Mouse (Mus musculus) adipose tissue, adult 10 weeks (tissue): ENCODE data around the gene Lrrc45. TPM values are rescaled to one million over a fixed set of nuclear protein-coding genes. Genes with fewer than 3 reads are reported as not detected.

Experiments
- polyA plus RNA-seq: library from polyadenylated mRNA; stranded (reverse); fragments of 350-450 nt; fragmentation: Illumina TruSeq; extraction: RNeasy Lipid Tissue Mini Kit (QIAGEN cat#74804); gene quantifications from one replicate; pipeline ENCODE4 v1.2.3, GENCODE M21; 2014; ENCODE audit warnings: low read depth, low replicate concordance

Gene Lrrc45
- 40.3 TPM for polyA plus RNA-seq

DNA sequence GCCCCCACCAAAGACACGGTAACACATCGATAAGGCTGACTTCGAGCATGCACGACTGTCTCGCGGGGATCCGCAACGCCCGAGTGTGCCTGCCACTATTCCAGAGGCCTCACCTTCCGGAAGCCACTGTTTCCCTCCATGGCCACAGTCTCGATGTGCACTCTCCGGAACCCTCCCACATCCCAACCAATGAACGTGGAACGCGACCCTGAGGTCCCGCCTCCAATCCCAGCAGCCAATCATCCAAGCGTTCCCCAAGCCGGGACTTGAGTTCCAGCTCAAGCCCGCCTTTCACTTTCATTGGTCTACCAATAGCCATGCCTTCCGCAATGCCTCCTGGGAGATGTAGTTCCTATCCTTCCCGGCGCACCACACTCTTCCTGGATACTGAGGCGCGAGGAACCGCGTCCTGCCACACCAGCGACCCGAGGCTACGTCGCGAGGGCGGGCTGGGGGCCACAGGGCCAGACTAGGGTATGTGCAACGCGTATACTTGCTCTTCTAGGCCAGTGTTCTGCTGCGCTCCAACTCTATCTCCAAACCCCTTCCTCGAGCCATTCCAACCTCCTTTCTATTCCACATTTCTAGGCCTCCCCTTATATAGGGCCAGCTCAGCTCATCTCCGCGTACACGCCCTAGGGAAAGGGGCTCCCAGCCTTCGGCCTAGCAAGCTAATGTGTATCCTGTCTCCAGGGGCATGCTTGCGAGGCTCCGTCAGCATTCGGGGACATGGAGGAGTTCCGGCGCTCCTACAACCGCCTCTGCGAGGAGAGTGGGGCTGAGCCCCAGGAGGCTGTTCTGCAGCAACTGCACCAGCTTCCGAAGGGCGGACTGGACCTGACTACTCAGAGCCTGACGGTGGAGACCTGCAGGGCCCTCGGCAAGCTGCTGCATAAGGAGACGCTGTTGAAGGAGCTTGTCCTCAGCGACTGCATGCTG is at the start of gene Lrrc45, which contains the start of gene Cenpx:
Gene Lrrc45 (plus strand): TSS at position 346 of the 939 bp plus-strand sequence.
Gene Cenpx (minus strand): TSS at position 159 of the 939 bp plus-strand sequence.

DNA sequence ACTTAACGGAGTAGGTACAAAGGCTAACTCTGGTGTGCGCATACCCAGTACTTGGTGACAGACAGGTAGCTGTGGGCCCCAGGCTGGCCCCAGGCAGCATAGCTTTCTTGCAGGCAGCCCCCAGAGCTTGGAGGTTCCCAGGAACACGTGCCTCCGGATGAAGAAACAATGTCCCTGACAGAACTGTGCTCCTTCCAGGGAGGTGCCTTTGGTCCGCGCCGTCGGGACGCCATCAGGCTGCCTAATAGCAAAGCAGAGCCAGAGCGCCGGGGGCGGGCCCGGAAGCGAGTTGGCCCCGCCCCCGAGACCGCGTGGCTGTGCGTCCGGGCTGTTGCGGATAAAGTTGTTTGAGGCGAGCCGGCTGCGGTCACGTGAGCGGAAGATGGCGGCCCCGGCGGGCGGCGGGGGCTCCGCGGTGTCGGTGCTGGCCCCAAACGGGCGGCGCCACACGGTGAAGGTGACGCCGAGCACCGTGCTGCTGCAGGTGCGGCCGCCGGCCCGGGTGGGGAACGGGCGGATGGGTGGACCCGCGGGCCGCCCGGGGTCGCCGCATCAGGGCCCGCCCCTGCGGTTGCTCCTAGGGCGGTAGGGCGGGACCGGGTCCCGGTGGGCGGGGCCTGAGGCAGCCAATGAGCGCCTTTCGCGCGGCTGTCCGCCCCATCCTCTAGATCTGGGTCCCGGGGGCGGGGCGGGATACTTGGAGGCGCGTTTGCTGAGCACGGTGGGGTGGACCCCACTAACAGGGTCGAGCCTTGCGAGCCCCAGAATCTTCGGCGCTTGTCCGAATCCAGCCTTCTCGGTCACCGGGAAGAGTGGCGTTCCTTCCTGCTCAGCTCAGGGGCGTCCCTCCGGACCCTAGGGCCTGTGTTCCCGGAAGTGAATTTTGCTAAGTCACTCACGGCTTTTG is 40.8 kb upstream of the Lrrc45 start, which contains the start of gene Aspscr1:
Gene Aspscr1 (plus strand): TSS at position 287 of the 907 bp plus-strand sequence.

DNA sequence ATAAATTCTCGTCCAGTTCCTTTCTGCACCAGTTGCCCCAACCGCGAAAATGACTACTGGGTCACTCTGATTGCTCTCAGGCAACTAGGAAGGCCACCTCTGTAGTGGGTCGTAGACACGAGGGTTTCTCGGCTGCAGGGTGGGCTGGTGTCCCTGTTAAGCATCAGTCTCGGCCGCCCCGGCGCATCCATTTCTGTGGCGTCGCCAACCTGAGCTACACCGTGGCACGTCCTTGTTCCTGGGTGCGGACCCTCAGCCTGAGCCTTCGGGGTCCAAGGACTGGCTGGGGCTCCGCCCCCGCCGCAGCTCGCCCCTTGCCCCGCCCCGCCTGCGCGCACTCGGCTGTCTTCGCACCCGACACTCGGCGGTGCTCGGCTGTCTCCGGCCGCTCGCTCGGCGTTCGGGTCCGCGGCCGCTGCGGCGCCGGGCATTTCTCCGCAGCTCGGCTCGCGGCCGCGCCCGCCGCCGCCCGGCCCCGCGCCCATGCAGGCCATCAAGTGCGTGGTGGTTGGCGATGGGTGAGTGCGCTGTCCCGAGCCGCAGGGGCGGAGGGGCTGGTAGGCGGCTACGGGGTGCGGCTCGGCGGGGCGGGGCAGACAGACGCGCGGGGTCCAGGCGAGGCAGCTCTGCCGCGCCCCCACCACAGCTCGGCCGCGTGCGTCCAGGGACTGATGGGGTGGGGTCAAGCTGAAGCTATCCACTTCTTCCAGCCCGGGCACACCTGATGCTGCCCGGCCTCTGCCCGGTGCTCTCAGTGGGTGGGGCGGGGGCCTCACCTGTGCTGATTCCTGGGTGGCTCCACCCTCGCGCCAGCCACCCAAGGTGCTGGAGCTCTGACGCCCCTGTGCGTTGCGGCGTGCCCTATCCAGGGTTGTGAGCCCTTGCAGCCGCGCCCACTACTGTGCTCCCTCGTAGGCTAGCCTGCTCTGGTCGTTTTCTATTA is 7.7 kb downstream of the Lrrc45 start, which contains the start of gene Rac3:
Gene Rac3 (plus strand): TSS at position 347 of the 943 bp plus-strand sequence.

DNA sequence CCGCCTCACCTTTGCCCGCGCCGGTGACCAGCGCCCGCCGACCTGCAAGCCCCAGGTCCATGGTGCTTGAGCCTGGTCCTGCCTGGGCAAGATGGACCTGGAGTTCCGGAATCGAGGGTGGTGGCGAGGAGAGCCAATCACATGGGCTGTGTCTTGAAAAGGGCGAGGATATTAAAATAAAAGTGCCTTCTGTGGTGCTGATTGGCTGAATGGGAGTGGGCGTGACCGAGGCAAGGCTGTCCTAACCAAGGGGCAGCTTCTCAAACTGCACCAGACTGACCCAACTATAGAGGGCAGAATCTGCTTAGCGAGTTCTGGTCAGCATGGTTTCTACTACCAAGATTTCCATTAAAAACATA is 13.4 kb downstream of the Lrrc45 start, which contains the start of gene Dcxr:
Gene Dcxr (minus strand): TSS at position 113 of the 359 bp plus-strand sequence.

DNA sequence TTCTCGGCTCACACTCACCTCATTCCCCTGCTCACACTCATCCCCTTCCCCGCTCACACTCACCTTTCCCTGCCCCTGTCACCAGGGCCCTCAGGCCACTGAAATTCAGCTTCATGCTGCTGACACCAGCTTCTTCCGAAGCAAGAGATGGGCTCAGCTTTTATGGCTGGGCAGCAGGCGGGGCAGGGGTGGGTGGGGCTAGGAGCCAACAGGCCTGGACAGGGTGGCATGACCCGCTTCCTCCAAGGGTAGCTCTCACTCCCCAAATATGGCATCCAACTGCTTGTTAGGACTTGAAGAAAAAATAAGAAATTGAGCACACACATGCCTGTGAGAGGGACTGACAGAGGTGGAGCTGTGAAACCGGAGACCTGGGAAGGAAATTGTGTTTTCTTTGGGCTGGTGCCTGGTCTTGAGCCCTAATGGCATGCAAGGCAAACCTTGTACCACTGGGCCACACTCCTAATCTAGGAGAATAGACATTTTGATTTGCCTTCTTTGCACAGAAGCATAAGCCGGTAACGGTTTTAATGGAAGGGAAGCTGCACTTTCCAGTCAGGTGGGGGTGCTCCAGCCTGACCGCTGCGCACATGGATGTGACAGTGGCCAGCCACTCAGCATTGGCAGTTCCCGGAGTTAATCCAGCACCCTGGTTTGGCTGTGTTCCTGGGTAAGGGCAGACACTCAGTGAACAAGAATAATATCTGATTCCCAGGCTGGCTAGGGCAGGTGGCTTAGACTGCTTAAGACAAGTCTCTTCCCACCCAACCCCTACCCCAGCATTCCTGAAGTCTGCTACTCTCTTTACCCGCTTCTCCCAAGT is 18.3 kb downstream of the Lrrc45 start, which contains the start of gene Cbr2:
Gene Cbr2 (minus strand): TSS at position 257 of the 823 bp plus-strand sequence.

DNA sequence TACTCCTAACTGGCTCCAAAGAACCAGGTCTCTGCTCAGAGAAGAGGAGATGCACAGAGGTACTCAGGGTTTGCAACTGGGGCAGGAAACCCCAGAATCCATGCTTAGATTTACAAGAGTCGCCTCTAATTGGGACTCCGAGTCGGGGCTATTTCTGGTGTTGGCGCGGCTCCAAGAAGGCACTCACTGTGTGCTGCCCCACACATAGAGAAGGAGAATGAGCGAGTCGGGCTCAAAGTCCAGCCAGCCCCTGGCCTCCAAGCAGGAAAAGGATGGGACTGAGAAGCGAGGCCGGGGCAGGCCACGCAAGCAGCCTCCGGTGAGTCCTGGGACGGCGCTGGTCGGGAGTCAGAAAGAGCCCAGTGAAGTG is 48.9 kb downstream of the Lrrc45 start, which contains the start of gene Hmga1b:
Gene Hmga1b (plus strand): TSS at position 123 of the 370 bp plus-strand sequence.

Other genes with a start within 250 kb of the Lrrc45 start
- gene Arl16, start 246.3 kb upstream of the Lrrc45 start, polyA plus RNA-seq, result 23.1 TPM
- gene Mrpl12, start 229.3 kb upstream of the Lrrc45 start, polyA plus RNA-seq, result 58.6 TPM
- 127 TPM for gene Slc25a10, start 222.1 kb upstream of the Lrrc45 start, polyA plus RNA-seq
- 0.86 TPM for gene Gcgr, start 183.2 kb upstream of the Lrrc45 start, polyA plus RNA-seq
- gene Mcrip1, start 164.2 kb upstream of the Lrrc45 start, polyA plus RNA-seq, result 110 TPM
- gene Ppp1r27, start 162.8 kb upstream of the Lrrc45 start, polyA plus RNA-seq, result not detected
- 519 TPM for gene P4hb, start 140.7 kb upstream of the Lrrc45 start, polyA plus RNA-seq
- gene Arhgdia, start 132.3 kb upstream of the Lrrc45 start, polyA plus RNA-seq, result 356 TPM
- gene Alyref, start 115.6 kb upstream of the Lrrc45 start, polyA plus RNA-seq, result 39.4 TPM
- gene Anapc11, start 115.5 kb upstream of the Lrrc45 start, polyA plus RNA-seq, result 47.3 TPM
- not detected for gene Npb, start 105.4 kb upstream of the Lrrc45 start, polyA plus RNA-seq
- gene Pcyt2, start 96.0 kb upstream of the Lrrc45 start, polyA plus RNA-seq, result 83.9 TPM
- 40.4 TPM for gene Sirt7, start 88.7 kb upstream of the Lrrc45 start, polyA plus RNA-seq
- gene Mafg, start 80.3 kb upstream of the Lrrc45 start, polyA plus RNA-seq, result 66.7 TPM
- 4.0 TPM for gene Pycr1, start 70.2 kb upstream of the Lrrc45 start, polyA plus RNA-seq
- gene Myadml2, start 65.8 kb upstream of the Lrrc45 start, polyA plus RNA-seq, result not detected
- gene Notum, start 52.8 kb upstream of the Lrrc45 start, polyA plus RNA-seq, result 4.7 TPM
- gene Aspscr1, start 41.0 kb upstream of the Lrrc45 start, polyA plus RNA-seq, result 76.1 TPM
- 91.5 TPM for gene Cenpx, start 187 bp upstream of the Lrrc45 start, polyA plus RNA-seq
- gene Rac3, start 7.5 kb downstream of the Lrrc45 start, polyA plus RNA-seq, result 11.5 TPM
- gene Dcxr, start 13.4 kb downstream of the Lrrc45 start, polyA plus RNA-seq, result 102 TPM
- gene Cbr2, start 18.2 kb downstream of the Lrrc45 start, polyA plus RNA-seq, result 65.7 TPM
- gene Hmga1b, start 48.9 kb downstream of the Lrrc45 start, polyA plus RNA-seq, result 114 TPM
- 25.6 TPM for gene Rfng, start 70.3 kb downstream of the Lrrc45 start, polyA plus RNA-seq
- 114 TPM for gene Gps1, start 70.3 kb downstream of the Lrrc45 start, polyA plus RNA-seq
- 30.9 TPM for gene Dus1l, start 82.5 kb downstream of the Lrrc45 start, polyA plus RNA-seq
- 426 TPM for gene Fasn, start 110.6 kb downstream of the Lrrc45 start, polyA plus RNA-seq
- 12.8 TPM for gene Ccdc57, start 218.9 kb downstream of the Lrrc45 start, polyA plus RNA-seq
- 10.3 TPM for gene Slc16a3, start 234.6 kb downstream of the Lrrc45 start, polyA plus RNA-seq